Mouse (Mus musculus): ENCODE data around the gene Majin.

The Majin gene

DNA sequence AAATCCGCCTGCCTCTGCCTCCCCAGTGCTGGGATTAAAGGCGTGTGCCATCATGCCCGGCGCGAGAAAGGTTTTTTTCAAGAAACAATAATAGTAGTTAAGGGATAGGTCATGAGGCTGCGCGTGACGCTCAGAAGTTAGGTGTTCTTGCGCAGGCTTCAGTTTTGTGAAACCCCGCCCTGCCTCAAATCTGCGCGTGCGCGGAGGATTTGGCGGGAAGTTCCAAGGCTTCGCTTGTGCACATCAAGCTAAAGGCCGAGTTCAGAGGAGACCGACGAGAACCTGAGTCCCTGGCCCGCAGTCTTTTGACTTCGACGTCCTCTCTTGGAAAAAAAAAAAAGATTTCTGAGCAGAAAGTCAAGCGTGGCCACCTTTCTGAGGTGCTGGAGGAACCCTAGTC lies at the start of gene Majin:
Gene Majin (plus strand): TSS at position 258 of the 400 bp plus-strand sequence.
- WGBS, result 92% methylated on average over 23 of the region's 23 CpGs

DNA sequence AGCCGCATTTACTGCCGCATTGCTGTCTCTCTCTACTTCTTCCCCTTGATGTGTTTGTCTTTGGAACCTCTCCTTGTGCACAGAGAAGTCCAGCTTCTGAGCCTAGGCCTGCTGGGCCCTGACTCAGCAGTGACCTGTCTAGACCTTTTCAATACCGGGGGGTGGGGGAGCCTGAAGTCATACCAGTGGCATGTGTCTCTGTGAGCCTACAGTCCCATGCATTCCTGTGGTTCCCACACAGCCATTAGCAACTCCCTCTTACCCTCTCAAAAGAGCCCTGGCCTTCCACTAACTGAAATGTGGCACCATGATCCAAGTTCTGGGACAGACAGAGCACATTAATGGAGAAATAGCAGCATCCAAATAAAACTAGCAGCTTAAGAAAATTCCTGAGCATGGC lies 47.8 kb upstream of the Majin start:
- WGBS, result 87% methylated on average over 3 of the region's 3 CpGs

DNA sequence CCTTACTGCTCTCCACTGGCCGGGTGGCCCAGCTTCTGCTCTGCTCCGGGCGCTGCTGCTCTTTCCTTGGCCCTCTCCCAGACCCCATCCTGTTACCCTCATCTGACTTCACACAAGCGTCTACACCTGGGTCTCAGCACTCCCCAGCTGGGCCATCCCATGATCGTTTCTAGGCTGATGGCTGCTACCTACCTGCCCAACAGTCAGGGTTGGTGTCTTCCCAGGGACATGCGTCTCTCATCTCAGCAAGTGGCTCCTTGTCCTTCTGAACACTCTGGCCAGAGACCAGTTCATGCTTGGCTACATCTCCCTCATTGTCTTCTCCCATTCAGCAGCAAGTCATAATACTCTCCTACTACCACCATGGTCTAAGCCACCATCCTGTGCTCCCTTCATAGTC lies 44.5 kb upstream of the Majin start:
- WGBS, result 87% methylated on average over 6 of the region's 6 CpGs

DNA sequence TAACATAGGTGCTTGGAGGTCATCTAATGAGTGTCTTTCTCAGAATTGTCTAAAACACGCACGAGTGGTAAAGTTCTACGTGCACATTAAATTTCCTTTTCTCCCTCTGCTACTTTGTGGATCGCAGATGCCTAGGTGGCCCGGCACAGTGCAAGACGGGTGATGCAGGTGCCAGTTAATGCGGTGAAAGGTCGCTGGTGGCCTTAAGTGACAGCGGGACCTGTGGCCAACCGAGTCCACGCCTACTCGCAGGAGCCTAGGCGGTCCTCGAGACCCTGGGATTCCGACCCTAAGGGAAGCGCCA lies 43.9 kb upstream of the Majin start:
- 3% methylated on average over 16 of the region's 16 CpGs for WGBS

DNA sequence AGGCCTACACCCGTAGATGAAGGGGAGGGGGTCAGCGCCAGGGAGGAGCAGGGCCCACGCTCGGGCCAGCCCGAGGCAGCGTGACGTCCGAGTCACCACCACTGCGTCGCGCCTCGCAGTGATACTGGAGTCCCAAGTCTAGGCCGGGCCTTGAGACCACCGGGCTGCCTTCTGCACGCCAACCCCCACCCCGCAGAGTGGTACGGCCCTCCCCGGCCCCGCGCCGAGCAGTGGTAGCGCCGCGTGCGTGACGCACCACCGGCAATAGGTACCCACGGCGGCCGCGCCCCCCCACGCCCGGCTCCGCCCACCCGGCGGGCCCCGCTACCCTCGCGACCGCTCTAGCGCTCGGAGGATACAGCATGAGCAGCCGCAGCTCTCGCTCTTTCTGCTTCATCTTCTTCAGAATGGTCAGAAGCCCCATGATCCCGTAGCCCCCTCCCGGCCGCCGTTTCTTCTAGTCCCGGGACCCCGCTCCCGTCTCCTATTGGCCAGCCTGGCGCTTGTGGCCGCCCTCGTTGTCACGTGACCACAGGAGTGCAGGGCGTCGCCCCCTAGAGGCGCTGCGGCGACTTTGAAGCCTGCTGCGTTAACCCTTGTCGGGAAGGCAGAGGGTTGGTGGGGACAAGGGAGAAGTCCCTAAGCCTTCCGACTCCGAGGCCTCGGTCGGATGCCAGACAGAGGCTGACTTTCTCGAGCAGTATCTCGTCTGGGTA lies 43.4 kb upstream of the Majin start, which contains the start of gene Batf2:
Gene Batf2 (plus strand): TSS at position 306 of the 716 bp plus-strand sequence.
- WGBS, result under 1% methylated on average over 68 of the region's 68 CpGs

- WGBS, result under 1% methylated on average over 15 of the region's 15 CpGs
Observed at GRCm38 (mm10) chr19:6141394-6141749, 42.8 kb upstream of the Majin start, which contains the start of gene Arl2. Gene Arl2 (minus strand): TSS chr19:6141548.

GRCm38 (mm10) chr19:6144842-6145241 lies 39.3 kb upstream of the Majin start:
- 76% methylated on average over 5 of the region's 5 CpGs for WGBS

DNA sequence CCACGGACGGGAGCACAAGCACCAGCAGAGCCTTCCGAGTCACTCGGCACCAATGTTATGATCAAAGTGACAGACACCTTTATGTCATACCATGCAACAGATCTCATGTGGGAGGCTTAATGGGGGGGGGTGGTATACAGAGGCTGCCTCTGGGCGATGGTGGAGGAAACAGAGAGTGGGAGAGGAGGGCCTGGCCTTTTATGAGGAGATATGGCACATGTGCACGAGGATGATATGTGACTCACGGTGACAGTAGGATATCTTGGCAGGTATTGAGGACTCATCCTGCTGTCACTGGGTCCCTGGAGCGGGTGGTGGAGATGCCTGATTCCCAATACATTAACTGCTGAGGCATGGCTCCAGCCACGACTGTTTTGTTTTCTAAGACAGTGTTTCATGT lies 29.0 kb upstream of the Majin start:
- 87% methylated on average over 9 of the region's 9 CpGs for WGBS

DNA sequence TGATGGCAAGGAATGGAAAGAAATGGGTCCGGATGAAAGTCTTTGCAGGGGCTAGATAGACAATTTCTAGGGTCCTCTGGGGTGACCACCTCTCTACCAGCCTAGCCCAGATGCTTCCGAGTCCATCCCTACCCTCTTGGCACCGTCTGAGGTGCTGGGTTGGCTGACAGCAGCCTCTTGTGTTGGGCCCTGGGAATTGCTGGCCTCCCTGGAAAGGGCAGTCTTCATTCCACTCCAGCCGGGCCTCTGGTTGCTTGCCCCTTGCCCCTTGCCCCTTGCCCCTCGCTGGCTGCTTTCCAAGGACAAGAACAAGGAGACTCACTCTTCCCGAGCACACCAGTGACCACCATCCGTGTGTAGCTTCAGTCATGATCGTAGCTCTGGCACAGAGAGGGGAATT lies 27.8 kb upstream of the Majin start:
- 68% methylated on average over 8 of the region's 8 CpGs for WGBS

DNA sequence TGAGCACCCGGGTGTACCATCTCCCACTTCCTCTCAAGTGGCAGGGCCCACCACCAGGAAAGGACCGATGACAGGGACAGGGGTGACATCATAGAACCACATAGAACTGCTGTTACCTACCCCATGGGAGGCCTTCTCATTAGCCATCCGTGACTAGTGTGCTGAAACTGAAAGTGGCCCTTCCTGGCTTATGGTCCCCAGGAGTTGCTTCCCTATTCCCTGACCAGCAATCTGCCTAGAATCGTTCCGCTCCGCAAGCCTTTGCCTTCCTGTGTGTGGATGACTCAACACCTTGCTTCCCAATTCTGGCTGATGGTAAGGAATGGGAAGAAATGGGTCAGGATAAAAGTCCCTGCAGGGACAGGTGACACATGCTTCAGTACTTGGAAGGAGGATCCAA lies 27.0 kb upstream of the Majin start:
- WGBS, result 62% methylated on average over 6 of the region's 6 CpGs

- WGBS, result 61% methylated on average over 10 of the region's 10 CpGs
Observed at GRCm38 (mm10) chr19:6163872-6164547, 20.2 kb upstream of the Majin start.

- WGBS, result 78% methylated on average over 4 of the region's 4 CpGs
Observed at GRCm38 (mm10) chr19:6166750-6167149, 17.4 kb upstream of the Majin start.

GRCm38 (mm10) chr19:6171215-6171614 lies 13.0 kb upstream of the Majin start:
- 81% methylated on average over 8 of the region's 8 CpGs for WGBS

DNA sequence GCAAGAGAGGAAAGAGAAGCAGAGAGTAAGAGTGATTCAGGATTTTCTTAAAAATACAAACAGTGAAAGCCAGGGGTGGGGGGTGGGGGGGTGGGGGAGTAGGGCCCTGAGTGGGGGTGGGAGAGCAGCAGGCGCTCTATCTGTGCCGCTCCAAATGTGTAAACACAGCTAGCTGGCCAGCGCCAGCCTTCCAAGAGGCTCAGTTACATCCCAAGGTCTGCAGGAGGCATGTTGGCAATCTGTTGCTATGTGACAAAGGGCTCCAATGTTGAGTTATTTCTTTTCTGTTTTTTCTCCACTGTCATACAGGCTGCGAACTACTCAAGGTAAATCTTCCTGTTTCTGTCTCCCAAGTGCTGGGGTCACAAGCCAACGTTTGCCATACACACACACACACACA lies 9.4 kb upstream of the Majin start:
- 54% methylated on average over 5 of the region's 5 CpGs for WGBS

GRCm38 (mm10) chr19:6178775-6179174 lies 5.4 kb upstream of the Majin start:
- WGBS, result 93% methylated on average over 6 of the region's 6 CpGs

DNA sequence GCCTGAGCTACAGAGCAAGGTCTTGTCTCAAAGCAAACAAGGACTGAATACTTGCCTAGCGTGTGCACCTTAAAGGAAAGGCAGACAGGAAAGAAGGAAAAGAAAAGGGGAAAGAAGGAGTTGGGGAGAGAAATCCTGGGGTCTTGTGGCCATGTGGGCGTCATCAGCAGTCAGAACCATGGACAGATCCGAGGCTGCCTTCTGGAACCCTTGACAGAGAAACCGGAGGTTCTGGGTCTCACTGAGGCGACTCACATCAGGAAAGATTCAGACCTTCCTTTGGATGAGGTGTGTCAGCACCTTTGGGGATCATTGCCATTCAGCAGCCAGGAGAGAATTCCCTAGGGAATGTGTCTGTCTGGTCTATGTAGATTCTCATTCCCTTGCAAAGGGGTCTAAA lies 2.6 kb upstream of the Majin start:
- WGBS, result 54% methylated on average over 5 of the region's 5 CpGs

DNA sequence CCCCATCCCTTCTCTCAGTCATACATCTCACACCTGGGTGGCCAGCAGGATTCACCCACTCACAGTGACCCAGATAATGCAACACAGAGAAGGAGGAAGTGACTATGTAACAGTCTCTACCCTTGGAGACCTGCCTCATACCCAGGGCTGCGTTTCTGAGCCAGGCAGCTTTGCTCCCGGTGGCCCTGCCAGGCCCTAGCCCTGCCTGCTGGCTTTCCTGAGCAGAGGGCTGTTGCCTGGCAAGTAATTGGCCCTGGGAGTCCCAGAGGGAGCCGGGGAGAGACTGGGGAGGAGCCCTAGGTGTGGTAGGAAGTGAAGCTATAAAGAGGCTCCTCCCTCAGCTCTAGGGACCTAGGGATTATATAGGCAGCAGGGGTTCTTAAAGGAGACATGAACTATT lies 1.7 kb upstream of the Majin start:
- 32% methylated on average over 3 of the region's 3 CpGs for WGBS

- 87% methylated on average over 2 of the region's 2 CpGs for WGBS
Observed at GRCm38 (mm10) chr19:6204265-6204664, 20.1 kb downstream of the Majin start.

GRCm38 (mm10) chr19:6206716-6207115 lies 22.5 kb downstream of the Majin start:
- 54% methylated on average over 5 of the region's 5 CpGs for WGBS

DNA sequence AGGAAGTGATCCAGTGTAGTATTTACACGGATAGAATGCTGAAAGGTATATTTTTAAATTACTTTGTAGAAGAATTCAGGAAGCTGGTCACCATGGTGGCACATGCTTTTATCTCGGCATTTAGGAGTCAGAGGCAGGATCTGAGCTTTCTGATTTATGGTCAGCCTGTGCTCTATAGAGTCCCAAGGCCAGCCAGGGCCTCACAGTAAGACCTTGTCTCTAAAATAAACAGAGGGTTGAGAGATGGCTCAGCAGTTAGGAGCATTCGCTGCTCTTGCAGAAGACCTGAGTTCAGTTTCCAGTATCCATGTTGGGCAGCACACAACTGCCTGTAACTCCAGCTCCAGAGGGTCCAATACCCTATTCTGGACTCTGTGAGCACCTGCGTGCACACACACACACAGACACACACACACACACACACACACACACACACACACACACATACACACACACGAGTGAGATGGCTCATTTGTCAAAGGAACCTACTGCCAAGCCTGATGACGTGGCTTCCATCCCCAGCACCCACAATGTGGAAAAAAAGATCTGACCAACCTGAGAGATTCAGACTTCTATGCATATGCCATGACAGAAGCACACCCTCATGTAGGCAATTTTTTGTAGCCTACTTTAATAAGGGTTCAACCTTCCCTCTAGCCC lies 32.0 kb downstream of the Majin start:
- 72% methylated on average over 6 of the region's 6 CpGs for whole genome bisulfite sequencing

DNA sequence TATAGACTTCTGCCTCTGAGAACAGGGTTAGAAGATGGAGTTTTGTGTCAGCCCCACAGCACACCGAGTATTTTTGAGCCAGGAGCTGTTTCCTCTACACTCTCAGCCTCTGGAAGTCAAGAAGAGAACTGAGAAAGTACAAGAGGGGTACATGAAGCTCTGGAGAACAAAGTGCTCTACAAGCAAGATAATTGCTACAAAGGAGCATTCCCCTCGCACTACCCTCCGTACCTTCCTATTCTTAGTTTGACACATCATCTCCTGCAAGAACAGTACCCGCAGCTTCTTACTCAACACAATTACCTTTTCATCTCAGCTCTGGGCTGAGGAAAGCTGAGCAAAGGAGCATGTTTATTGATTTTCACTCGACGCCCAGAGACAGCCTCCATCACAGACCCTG lies 34.4 kb downstream of the Majin start:
- 68% methylated on average over 6 of the region's 6 CpGs for WGBS

GRCm38 (mm10) chr19:6226135-6226534 lies 41.9 kb downstream of the Majin start, which contains the start of gene Gpha2:
Gene Gpha2 (plus strand): TSS chr19:6226380.
- 76% methylated on average over 2 of the region's 2 CpGs for whole genome bisulfite sequencing

GRCm38 (mm10) chr19:6226763-6227162 lies 42.6 kb downstream of the Majin start:
- WGBS, result 89% methylated on average over 14 of the region's 14 CpGs

All from cerebral cortex, adult 2 months (tissue).